Mouse (Mus musculus) myocyte (in vitro differentiated cells): Measurements from ENCODE around the gene Zfyve26.

Experiments
- CEBPB ChIP-seq: IDR thresholded peaks from 2 replicates; pipeline ENCODE4 v1.6.1; 2011; ENCODE audit warnings: mild to moderate bottlenecking, moderate library complexity; ENCODE audit not compliant: poor library complexity, insufficient read depth, severe bottlenecking
- E2F4 ChIP-seq: IDR thresholded peaks from one replicate; pipeline ENCODE4 v1.6.1; 2011; ENCODE audit warnings: mild to moderate bottlenecking, control low read depth, moderate library complexity; ENCODE audit not compliant: insufficient read depth
- MYOG ChIP-seq, 3 experiments: IDR thresholded peaks; one replicate each; pipeline ENCODE4 v1.6.1; 2011; ENCODE audit warnings: control low read depth in 2 of 3, low read depth in 2 of 3, mild to moderate bottlenecking in 2 of 3; ENCODE audit not compliant: insufficient read length in 2 of 3, control insufficient read depth in 1 of 3, insufficient read depth in 1 of 3
- POLR2A ChIP-seq: IDR thresholded peaks from one replicate; pipeline ENCODE4 v1.6.1; 2011; ENCODE audit warnings: low read depth, mild to moderate bottlenecking, control low read depth, moderate library complexity; ENCODE audit not compliant: insufficient read length
- REST ChIP-seq: IDR thresholded peaks from one replicate; pipeline ENCODE4 v1.6.1; 2011; ENCODE audit warnings: mild to moderate bottlenecking, control low read depth, moderate library complexity; ENCODE audit not compliant: insufficient read depth, insufficient read length
- TCF12 ChIP-seq: IDR thresholded peaks from one replicate; pipeline ENCODE4 v1.6.1; 2011; ENCODE audit warnings: mild to moderate bottlenecking, control low read depth; ENCODE audit not compliant: poor library complexity, insufficient read depth, severe bottlenecking
- USF1 ChIP-seq: IDR thresholded peaks from one replicate; pipeline ENCODE4 v1.6.1; 2011; ENCODE audit warnings: low read depth, mild to moderate bottlenecking, control low read depth, moderate library complexity

DNA sequence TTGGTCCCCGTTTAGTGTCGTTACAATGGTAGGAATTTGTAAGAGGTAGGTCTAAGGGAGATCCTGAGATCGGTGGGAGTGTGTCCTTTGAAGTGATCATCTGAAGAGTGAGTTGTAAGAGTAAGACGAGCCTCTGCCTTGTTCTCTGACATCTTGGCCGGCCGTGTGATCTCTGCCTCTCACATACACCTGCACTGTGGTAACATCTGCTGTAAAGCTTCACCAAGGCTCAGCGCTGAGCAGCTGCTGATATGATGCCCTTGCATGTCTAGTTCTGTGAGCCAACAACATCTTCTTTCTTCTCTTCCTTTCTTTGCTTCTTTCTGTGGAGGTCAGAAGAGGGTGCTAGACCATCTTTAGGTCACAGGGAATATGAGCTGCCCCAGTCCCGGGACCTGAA lies 42.7 kb upstream of the Zfyve26 start:
- TF ChIP-seq USF1 = no peak
- no peak for TF ChIP-seq E2F4
- TF ChIP-seq POLR2A = no peak
- TF ChIP-seq CEBPB = no peak
- no peak for TF ChIP-seq TCF12
- no peak for TF ChIP-seq REST
- no peak for TF ChIP-seq MYOG (IDR thresholded peaks at IDR 0.05; ENCODE audit: control insufficient read depth in 1 of 3, insufficient read depth in 1 of 3, insufficient read length in 2 of 3, low read depth in 2 of 3)
